8 mouse cellular contexts compared by ENCODE assay signal in the genomic region with DNA sequence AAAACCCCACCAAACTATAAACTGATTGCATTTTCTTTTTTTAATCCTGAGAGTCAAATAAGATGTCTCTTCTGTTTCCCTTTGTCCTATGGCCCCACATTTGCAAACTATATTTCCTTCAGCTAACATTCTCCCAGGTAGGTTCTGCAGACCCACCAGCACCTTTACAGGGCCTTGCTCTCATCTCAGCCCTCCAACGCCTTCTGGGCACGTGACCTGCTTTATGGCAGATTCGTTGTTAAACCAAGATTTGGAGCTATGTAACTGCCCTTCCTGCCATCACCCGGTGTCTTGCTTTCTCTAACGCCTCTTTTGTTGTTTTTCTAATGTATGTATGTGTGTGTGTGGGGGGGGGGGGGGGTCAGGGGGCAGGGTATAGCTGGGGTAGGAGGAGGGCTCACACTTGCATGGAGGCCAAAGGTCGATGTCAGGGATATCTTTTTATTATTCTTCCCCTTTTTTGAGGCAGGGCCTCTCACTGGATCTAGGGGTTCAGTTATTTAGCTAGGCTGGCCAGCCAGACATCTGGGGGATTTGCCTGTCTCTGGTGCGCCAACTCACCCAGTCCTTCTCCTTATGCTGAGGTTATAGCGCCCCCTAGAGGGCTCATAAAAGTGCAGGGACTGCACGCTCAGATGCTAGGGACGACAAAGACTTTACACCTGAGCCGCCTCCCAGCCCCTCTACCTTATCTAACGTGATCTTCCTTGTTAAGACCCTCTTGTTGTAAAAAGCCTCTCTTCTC. TPM values are rescaled to one million over a fixed set of nuclear protein-coding genes. Genes with fewer than 3 reads are reported as not detected.
DNase-seq lines count a peak whose midpoint lies in the region; ATAC-seq and TF ChIP-seq lines count a peak whose summit lies in the region.

No protein-coding gene starts in this region.

- WGBS in heart, embryonic 14.5 days, result 49% methylated on average over 12 of the region's 12 CpGs
- WGBS in macrophage (ENCODE audit: missing documents), result 23% methylated on average over 12 of the region's 12 CpGs

- H3K4me1 ChIP-seq in heart, embryonic 14.5 days (ENCODE audit: control insufficient read depth in 2 of 2, insufficient read depth in 2 of 2, low read length in 2 of 2), result peaks cover 10 to 23% of the 10 kb centered on the region in 2 experiments

- DNase-seq in heart, adult 18-20 months, result peak; percentile 61 to 62
- DNase-seq in heart, adult 9 months (ENCODE audit: low spot score in 2 of 2), result no peak
- peak; percentile 42 to 53 for DNase-seq in left cerebral cortex, adult 2 months (ENCODE audit: extremely low spot score in 1 of 2, low spot score in 2 of 2)
- DNase-seq in right cerebral cortex, postnatal 4 days, result peak; percentile 49
- no peak for DNase-seq in ovary, postnatal 10 days (ENCODE audit: low spot score)

- H3K9me3 ChIP-seq in heart, embryonic 14.5 days (ENCODE audit: control insufficient read depth, low read length), result no peaks in the 10 kb centered on the region

- H3K27me3 ChIP-seq in heart, embryonic 14.5 days (ENCODE audit: control insufficient read depth, insufficient read depth, low read length), result no peaks in the 10 kb centered on the region

- H3K27ac ChIP-seq in heart, embryonic 14.5 days (replicated peaks in 1 of 2; ENCODE audit: control insufficient read depth in 1 of 2, insufficient read depth in 1 of 2, low read depth in 2 of 2, low read length in 2 of 2), result no peak overlapping the region
- H3K27ac ChIP-seq in left cerebral cortex, adult 2 months, result no peak overlapping the region
- H3K27ac ChIP-seq in macrophage, result 0 out of 2 replicates have a peak overlapping the region, but pooled peaks have one; percentile 5

- no peak overlapping the region; the same call in 1 of the 2 replicates for H3K9ac ChIP-seq in heart, embryonic 14.5 days (ENCODE audit: low read length)

- ATAC-seq in common myeloid progenitor, adult 5-6 weeks (replicated peaks; ENCODE audit: low read depth, poor library complexity, severe bottlenecking), result peak; percentile 31
- ATAC-seq in heart, embryonic 14.5 days (ENCODE audit: insufficient number of reproducible peaks, insufficient read depth, low FRiP score, low read depth), result no peak; the same call in 1 of the 2 replicates

- TF ChIP-seq CTCF in left cerebral cortex, adult 2 months (IDR thresholded peaks at IDR 0.05), result peak; percentile 68

- peak overlapping the region; percentile 55 for H3K4me2 ChIP-seq in heart, embryonic 14.5 days (ENCODE audit: low read length)

- intact Hi-C loops in left cerebral cortex, adult 2 months (cut with DNase I), result no loop called here

- H3K79me2 ChIP-seq in macrophage (ENCODE audit: inconsistent target), result no peaks in the 10 kb centered on the region

- peak overlapping the region in 1 of 2 experiments; percentile 6; a peak in 1 of 4 replicates for H3K4me3 ChIP-seq in heart, embryonic 14.5 days (ENCODE audit: control insufficient read depth in 1 of 2, insufficient read depth in 1 of 2, low read depth in 1 of 2, low read length in 2 of 2)
- no peak overlapping the region for H3K4me3 ChIP-seq in left cerebral cortex, adult 2 months
- peak overlapping the region; percentile 2; the same call in 1 of the 2 replicates for H3K4me3 ChIP-seq in macrophage (ENCODE audit: inconsistent target)

- H3K36me3 ChIP-seq in heart, embryonic 14.5 days (ENCODE audit: control insufficient read depth, insufficient read depth, low read length), result no peaks in the 10 kb centered on the region
- no peaks in the 10 kb centered on the region for H3K36me3 ChIP-seq in macrophage (ENCODE audit: inconsistent target)

RNA-seq across cellular contexts. Expression of a gene that starts 28.3 kb away (rescaled TPM):
- total RNA-seq in heart, adult 18-20 months (2021), result 1 to 10 TPM in 1 of 2 experiments, under 1 TPM in 1; 0.57 to 2.2 TPM
- 23.2 and 25.9 TPM in 2 replicates for total RNA-seq in common myeloid progenitor, adult 5-6 weeks (2017)
- polyA plus RNA-seq in heart, embryonic 14.5 days (2014; fragmentation: Nextera tagmentation; extraction: Ambion mirVana), result 0.88 and 0.94 TPM in 2 replicates
- total RNA-seq in left cerebral cortex, adult 2 months (2021), result 1 to 10 TPM; 1.6 to 2.2 TPM
- total RNA-seq in macrophage (2018; cell fraction: chromatin; rRNA removed), result 1,000 to 10,000 TPM in 1 of 26 experiments, 100 to 1,000 TPM in 25; 201 to 1,028 (median 508) TPM
- 100 to 1,000 TPM; 376 to 879 (median 604) TPM for total RNA-seq in macrophage (2018; cell fraction: cytosol; rRNA removed)
- 1,000 to 10,000 TPM in 4 of 26 experiments, 100 to 1,000 TPM in 22; 480 to 1,145 (median 738) TPM for total RNA-seq in macrophage (2018; cell fraction: nucleus; rRNA removed)
- 303 to 726 TPM (median 382 TPM) in 3 replicates for polyA plus RNA-seq in macrophage (2018)

Comparison
In these comparisons a context has a peak if more than half of its experiments do, and no peak if none do; other contexts are left out.
1. DNase-seq: peak in heart, adult 18-20 months (2 of 2), left cerebral cortex, adult 2 months (2 of 2) and right cerebral cortex, postnatal 4 days (single experiment); none in heart, adult 9 months (0 of 2) and ovary, postnatal 10 days (single experiment).